Mouse (Mus musculus): ENCODE measurements around the gene Pold2. TPM values are rescaled to one million over a fixed set of nuclear protein-coding genes. Genes with fewer than 3 reads are reported as not detected.

Pold2 gene
- 24.0 and 27.0 TPM in 2 replicates for polyA plus RNA-seq (2015; fragmentation: Nextera tagmentation; extraction: Ambion mirVana)

DNA sequence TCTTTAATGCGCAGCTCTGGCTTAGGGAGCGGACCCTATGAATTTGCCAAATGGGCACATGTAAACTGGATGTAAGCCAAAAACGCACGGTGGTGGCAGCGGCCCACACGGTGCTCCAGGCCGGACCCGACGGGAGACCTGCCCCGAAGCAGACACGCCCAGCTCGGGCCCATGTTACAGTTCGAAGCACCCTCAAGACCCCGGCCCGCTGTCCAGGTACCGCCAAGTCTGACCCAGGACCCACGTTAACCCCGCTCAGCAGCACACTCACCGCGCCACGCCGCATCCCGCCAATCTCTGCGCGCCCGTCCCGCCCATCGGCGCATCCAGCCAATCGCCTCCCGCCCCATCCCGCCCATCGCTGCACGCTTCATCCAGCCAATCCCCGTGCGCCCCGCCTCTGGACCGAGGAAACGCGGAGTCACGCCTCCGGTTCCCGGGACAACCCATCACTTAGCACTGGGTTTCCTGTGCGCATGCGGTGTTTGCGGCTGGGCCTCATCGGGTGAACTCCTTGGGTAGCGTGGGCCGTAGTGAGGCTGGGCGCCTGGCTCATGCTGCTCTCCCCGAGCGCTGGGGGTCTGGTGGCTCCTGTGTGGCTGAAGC is at the start of gene Pold2:
Pold2 (minus strand) TSS at position 372 of the 606 bp plus-strand sequence.
- ATAC-seq (peak; percentile 100), DNase-seq (peak; percentile 99)
- Histone ChIP-seq H3K9ac (replicated peaks) (peak within 1 kb of the TSS; percentile 52), H3K27me3 (ENCODE audit: insufficient read depth, low read length) (no peaks in the 10 kb centered on the region), H3K27ac (ENCODE audit: low read depth) (peak within 1 kb of the TSS; percentile 7), H3K4me2 (ENCODE audit: low read depth, low read length) (peak within 1 kb of the TSS; percentile 88), H3K4me1 (ENCODE audit: insufficient read depth) (peaks cover 15% of the 10 kb centered on the region), H3K36me3 (replicated peaks; ENCODE audit: insufficient read depth, low read length) (peaks cover 18% of the 10 kb centered on the region), H3K9me3 (ENCODE audit: low read length) (no peaks in the 10 kb centered on the region), H3K4me3 (ENCODE audit: low read depth, low read length) (peak within 1 kb of the TSS; percentile 65)
- TF ChIP-seq EP300 (IDR thresholded peaks at IDR 0.05; ENCODE audit: low read depth) (no peak), CTCF (IDR thresholded peaks at IDR 0.05; ENCODE audit: low read depth) (no peak)
- under 1% methylated on average over 52 of the region's 52 CpGs for WGBS (ENCODE audit: insufficient replicate concordance)

DNA sequence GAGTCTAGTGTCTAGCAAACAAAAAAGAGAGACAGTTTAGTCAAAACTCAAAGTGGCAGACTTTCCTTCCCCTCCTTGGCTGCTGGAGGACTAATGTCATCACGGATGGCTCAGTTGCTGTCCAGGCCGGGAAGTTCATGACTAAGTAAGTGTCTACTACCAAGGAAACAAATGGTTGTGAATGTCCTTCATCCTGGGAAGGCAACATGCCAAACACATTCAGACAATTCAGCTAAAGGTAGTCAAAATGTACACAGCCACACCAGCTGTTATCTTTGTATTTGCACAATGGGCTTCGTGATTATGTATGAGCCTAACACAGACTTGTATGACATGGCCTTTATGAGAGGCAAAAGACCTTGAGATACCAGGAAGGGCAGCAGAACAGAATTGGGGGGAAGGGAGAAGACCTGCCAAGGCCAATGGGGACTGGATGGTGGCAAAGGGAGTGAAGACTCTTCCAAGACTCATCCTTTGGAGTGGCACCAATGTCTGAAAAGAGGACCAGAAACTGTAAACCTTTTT is 48.7 kb upstream of the Pold2 start:
- 65% methylated on average over 3 of the region's 3 CpGs for WGBS (ENCODE audit: insufficient replicate concordance)
- Histone ChIP-seq H3K36me3 (replicated peaks; ENCODE audit: insufficient read depth, low read length) (no peaks in the 10 kb centered on the region), H3K9ac (replicated peaks) (no peak overlapping the region), H3K27me3 (ENCODE audit: insufficient read depth, low read length) (no peaks in the 10 kb centered on the region), H3K4me1 (ENCODE audit: insufficient read depth) (no peaks in the 10 kb centered on the region), H3K9me3 (ENCODE audit: low read length) (no peaks in the 10 kb centered on the region), H3K4me2 (ENCODE audit: low read depth, low read length) (no peak overlapping the region), H3K4me3 (ENCODE audit: low read depth, low read length) (no peak overlapping the region), H3K27ac (ENCODE audit: low read depth) (no peak overlapping the region)
- no peak for TF ChIP-seq EP300 (IDR thresholded peaks at IDR 0.05; ENCODE audit: low read depth)
- no peak for TF ChIP-seq CTCF (IDR thresholded peaks at IDR 0.05; ENCODE audit: low read depth)
- ATAC-seq = no peak
- no peak for DNase-seq

DNA sequence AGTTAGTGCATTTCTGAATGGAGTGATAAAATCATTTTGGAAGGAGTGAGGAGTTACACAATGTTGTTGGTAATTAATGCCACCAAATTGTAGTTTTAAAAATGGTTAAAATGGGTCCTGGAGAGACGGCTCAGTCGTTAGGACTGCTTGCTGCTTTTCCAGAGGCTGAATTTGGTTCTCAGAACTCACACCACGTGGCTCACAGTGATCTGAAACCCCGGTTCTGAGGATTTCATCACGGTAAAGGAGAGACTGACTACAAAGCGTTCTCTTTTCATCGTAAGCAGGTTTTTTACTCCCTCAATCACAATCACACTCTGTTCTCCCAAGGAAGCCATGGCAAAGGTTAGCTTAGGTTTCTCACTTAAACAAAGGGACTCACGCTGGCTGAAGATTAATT is 46.6 kb upstream of the Pold2 start:
- Histone ChIP-seq H3K9ac (replicated peaks) (no peak overlapping the region), H3K4me2 (ENCODE audit: low read depth, low read length) (no peak overlapping the region), H3K27me3 (ENCODE audit: insufficient read depth, low read length) (no peaks in the 10 kb centered on the region), H3K4me3 (ENCODE audit: low read depth, low read length) (no peak overlapping the region), H3K4me1 (ENCODE audit: insufficient read depth) (peaks cover 3% of the 10 kb centered on the region; the same call in 1 of the 2 replicates), H3K27ac (ENCODE audit: low read depth) (no peak overlapping the region), H3K36me3 (replicated peaks; ENCODE audit: insufficient read depth, low read length) (no peaks in the 10 kb centered on the region), H3K9me3 (ENCODE audit: low read length) (no peaks in the 10 kb centered on the region)
- TF ChIP-seq CTCF (IDR thresholded peaks at IDR 0.05; ENCODE audit: low read depth) = no peak
- TF ChIP-seq EP300 (IDR thresholded peaks at IDR 0.05; ENCODE audit: low read depth) = no peak
- DNase-seq (no peak), ATAC-seq (no peak)
- WGBS (ENCODE audit: insufficient replicate concordance) = 72% methylated on average over 8 of the region's 8 CpGs

DNA sequence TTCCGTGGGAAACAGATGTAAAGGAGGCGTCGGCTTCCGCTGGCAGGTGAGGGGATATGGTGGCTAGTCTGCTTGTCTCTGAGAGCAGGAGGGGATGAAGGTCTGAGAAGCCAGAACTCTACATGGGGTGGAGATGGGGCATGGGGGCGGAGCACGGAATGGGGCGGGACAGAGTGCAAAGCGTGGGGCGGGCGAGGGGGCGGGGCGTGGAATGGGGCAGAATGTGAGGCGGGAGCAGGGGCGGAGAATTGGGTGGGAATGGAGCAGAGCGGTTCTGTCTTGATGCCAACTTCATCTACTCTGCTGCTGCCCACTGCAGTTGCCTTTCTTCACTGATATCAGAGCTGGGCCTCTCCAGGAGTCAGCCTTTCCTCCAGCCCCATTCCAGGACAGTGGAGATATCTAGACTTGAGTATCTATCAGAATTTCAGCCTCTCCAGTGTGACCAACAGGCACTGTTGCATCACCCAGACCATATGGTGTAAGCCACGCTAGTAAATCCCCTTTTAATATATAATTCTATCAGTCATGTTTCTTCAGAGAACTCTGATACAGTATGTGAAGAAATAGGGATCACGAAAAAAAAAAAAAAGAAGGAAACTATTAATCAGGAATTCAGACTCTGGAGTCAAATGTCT is 42.4 kb upstream of the Pold2 start:
- 42% methylated on average over 17 of the region's 17 CpGs for WGBS (ENCODE audit: insufficient replicate concordance)
- 0 out of 2 replicates have a peak overlapping the region, but pooled peaks have one; percentile 38 for H3K4me2 ChIP-seq (ENCODE audit: low read depth, low read length)
- DNase-seq = peak; percentile 83
- H3K9ac ChIP-seq (replicated peaks) = no peak overlapping the region
- peak overlapping the region; percentile 87 for H3K27ac ChIP-seq (ENCODE audit: low read depth)
- TF ChIP-seq EP300 (IDR thresholded peaks at IDR 0.05; ENCODE audit: low read depth) (no peak), CTCF (IDR thresholded peaks at IDR 0.05; ENCODE audit: low read depth) (no peak)
- H3K9me3 ChIP-seq (ENCODE audit: low read length) = no peaks in the 10 kb centered on the region
- H3K36me3 ChIP-seq (replicated peaks; ENCODE audit: insufficient read depth, low read length) = no peaks in the 10 kb centered on the region
- H3K4me1 ChIP-seq (ENCODE audit: insufficient read depth) = peaks cover 5% of the 10 kb centered on the region; the same call in 1 of the 2 replicates
- H3K4me3 ChIP-seq (ENCODE audit: low read depth, low read length) = no peak overlapping the region
- ATAC-seq = peak; percentile 80
- H3K27me3 ChIP-seq (ENCODE audit: insufficient read depth, low read length) = no peaks in the 10 kb centered on the region

DNA sequence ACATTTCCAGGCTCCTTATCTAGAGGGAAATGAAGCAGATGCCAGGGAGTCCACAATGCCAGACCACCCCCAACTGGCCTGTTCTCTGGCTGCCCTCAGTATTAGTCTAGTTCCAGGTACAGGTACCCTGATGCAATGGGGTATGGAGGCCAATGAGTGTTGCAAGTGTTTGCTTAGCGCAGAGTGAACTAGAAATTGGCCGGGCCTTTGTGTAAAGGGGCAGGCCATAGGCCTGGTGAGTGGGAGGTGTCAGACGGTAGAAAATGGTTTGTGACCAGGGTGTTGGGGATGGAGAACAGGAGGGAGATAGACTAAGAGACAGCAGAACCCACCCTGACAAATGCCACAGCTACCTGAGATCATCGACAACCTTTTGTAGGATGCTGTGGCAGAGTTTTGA is 41.5 kb upstream of the Pold2 start:
- Histone ChIP-seq H3K9me3 (ENCODE audit: low read length) (no peaks in the 10 kb centered on the region), H3K4me3 (ENCODE audit: low read depth, low read length) (no peak overlapping the region), H3K27me3 (ENCODE audit: insufficient read depth, low read length) (no peaks in the 10 kb centered on the region), H3K9ac (replicated peaks) (no peak overlapping the region), H3K36me3 (replicated peaks; ENCODE audit: insufficient read depth, low read length) (no peaks in the 10 kb centered on the region), H3K4me2 (ENCODE audit: low read depth, low read length) (no peak overlapping the region), H3K27ac (ENCODE audit: low read depth) (peak overlapping the region; percentile 87), H3K4me1 (ENCODE audit: insufficient read depth) (peaks cover 10% of the 10 kb centered on the region; the same call in 1 of the 2 replicates)
- WGBS (ENCODE audit: insufficient replicate concordance) = 68% methylated on average over 4 of the region's 4 CpGs
- ATAC-seq (peak; percentile 92), DNase-seq (peak; percentile 58)
- no peak for TF ChIP-seq CTCF (IDR thresholded peaks at IDR 0.05; ENCODE audit: low read depth)
- peak; percentile 69 for TF ChIP-seq EP300 (IDR thresholded peaks at IDR 0.05; ENCODE audit: low read depth)

DNA sequence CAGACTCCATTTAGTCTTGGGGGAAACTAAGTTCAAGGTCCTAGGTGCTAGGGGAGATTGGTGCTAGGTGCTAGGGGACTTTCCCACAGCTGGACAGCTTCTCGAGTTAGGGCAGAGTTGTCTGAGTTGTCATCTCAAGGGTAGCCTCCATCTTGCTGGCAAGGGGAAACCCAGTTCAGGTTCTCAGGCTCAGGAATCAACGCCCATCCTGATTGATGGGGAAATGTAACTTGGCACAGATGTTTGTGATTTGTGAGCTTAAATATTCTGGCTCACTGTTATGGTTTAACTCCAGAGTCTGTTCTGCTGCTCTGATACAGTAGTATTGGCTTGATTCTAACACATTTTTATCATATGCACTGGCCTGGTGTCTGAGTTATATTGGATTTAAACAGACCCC is 40.0 kb upstream of the Pold2 start:
- TF ChIP-seq CTCF (IDR thresholded peaks at IDR 0.05; ENCODE audit: low read depth) (no peak), EP300 (IDR thresholded peaks at IDR 0.05; ENCODE audit: low read depth) (no peak)
- ATAC-seq (no peak), DNase-seq (no peak)
- Histone ChIP-seq H3K9me3 (ENCODE audit: low read length) (no peaks in the 10 kb centered on the region), H3K4me2 (ENCODE audit: low read depth, low read length) (no peak overlapping the region), H3K27me3 (ENCODE audit: insufficient read depth, low read length) (no peaks in the 10 kb centered on the region), H3K4me1 (ENCODE audit: insufficient read depth) (peaks cover 12% of the 10 kb centered on the region; the same call in 1 of the 2 replicates), H3K27ac (ENCODE audit: low read depth) (no peak overlapping the region), H3K4me3 (ENCODE audit: low read depth, low read length) (no peak overlapping the region), H3K9ac (replicated peaks) (no peak overlapping the region), H3K36me3 (replicated peaks; ENCODE audit: insufficient read depth, low read length) (no peaks in the 10 kb centered on the region)
- 63% methylated on average over 2 of the region's 2 CpGs for WGBS (ENCODE audit: insufficient replicate concordance)
